8 mouse cellular contexts compared by ENCODE assay signal in the genomic region with DNA sequence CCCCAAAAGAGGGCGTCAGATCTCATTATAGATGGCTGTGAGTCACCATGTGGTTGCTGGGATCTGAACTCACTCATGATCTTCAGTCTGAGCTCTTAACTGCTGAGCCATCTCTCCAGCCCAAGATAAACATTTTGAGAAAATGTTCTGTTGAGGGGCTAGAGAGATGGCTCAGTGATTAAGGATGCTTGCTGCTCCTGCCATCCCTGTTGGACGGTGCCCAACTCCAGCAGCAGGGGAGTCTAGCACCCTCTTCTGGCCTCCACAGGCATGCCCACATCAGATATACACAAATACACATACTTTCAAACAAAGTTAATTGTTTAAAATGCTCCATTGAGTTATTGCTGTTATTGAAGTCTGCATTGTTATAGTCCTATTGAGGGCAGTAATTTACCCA. TPM values are rescaled to one million over a fixed set of nuclear protein-coding genes. Genes with fewer than 3 reads are reported as not detected.
DNase-seq lines count a peak whose midpoint lies in the region; ATAC-seq lines count a peak whose summit lies in the region.

No protein-coding gene starts in this region.

- intact Hi-C loops in heart, postnatal 36 days (cut with DNase I), result loop anchor here (5.0 kb wide), 1 partner anchor 42 kb away; no protein-coding TSS in a partner anchor

- peak; percentile 58 for DNase-seq in heart, adult 11 months
- DNase-seq in heart, postnatal 36 days, result no peak
- DNase-seq in retina, postnatal 1 day, result peak; percentile 10
- no peak for DNase-seq in retina, embryonic 14.5 days (ENCODE audit: low spot score)
- DNase-seq in ZHBTc4 (ENCODE audit: low read depth, low spot score), result peak; percentile 75
- no peak for DNase-seq in embryo, embryonic 10.5 days (ENCODE audit: low spot score)
- no peak for DNase-seq in testis, postnatal 14 days (ENCODE audit: low spot score)

- ATAC-seq in megakaryocyte progenitor cell, adult 5-6 weeks (replicated peaks; ENCODE audit: poor library complexity), result peak; percentile 73

RNA-seq across cellular contexts. Expression of a gene that starts 19.8 kb away (rescaled TPM):
- total RNA-seq in heart, postnatal 36 days (2021), result 10 to 100 TPM; 14.4 to 22.7 TPM
- 1.9 and 2.9 TPM in 2 replicates for total RNA-seq in megakaryocyte progenitor cell, adult 5-6 weeks (2015)
- total RNA-seq in megakaryocyte progenitor cell, adult 5-6 weeks (2017), result 1.00 and 3.3 TPM in 2 replicates

Comparison
In these comparisons a context has a peak if more than half of its experiments do, and no peak if none do; other contexts are left out.
1. DNase-seq: peak in heart, adult 11 months (single experiment), retina, postnatal 1 day (single experiment) and ZHBTc4 (single experiment); none in heart, postnatal 36 days (0 of 2), retina, embryonic 14.5 days (single experiment), embryo, embryonic 10.5 days (single experiment) and testis, postnatal 14 days (single experiment).